Mouse (Mus musculus): ENCODE results near the gene Vmn1r152.
"Not testable (repeated sequence)": the region's sequence is repeated elsewhere in the genome, so short reads cannot be mapped to it uniquely, and the experiment has no call there.

The Vmn1r152 gene

DNA sequence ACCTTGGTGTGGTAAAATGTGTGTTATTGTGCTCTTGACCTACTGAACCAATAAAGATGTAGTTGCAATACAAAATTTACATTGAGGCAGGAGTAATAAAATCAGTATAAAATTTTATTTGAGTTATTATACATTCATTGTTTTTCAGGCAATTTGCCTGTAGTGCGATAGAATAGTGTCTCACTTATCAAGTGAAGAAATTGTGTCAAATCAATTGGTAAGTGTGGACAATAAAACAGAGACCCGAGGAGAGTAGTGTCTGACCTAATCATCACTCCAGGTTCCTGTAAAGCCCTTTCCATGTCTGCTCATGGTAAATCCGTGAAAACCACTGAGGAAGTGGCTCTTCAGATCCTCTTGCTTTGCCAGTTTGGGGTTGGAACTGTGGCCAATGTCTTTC lies at the start of gene Vmn1r152:
Gene Vmn1r152, plus strand, starts transcription at position 301 of the 400 bp plus-strand sequence.
- not testable (repeated sequence) for DNase-seq (ENCODE audit: inconsistent age in 2 of 2, low spot score in 1 of 2)

GRCm38 (mm10) chr7:22499578-22499977 lies 23.2 kb upstream of the Vmn1r152 start, which contains the start of gene Vmn1r151:
Gene Vmn1r151, minus strand, starts transcription at chr7:22499678.
- DNase-seq (ENCODE audit: inconsistent age in 2 of 2, low spot score in 1 of 2): not testable (repeated sequence)

DNA sequence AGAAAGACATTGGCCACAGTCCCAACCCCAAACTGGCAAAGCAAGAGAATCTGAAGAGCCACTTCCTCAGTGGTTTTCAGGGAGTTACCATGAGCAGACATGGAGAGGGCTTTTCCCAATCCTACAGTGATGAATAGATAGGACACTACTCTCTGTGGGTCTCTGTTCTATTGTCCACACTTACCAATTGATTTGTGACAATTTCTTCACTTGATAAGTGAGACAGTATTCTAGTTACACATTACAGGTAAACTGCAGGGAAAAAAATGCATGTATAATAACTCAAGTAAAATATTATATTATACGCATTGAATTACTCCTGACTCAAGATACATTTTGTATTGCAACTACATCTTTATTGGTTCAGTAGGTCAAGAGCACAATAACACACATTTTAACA lies 12.0 kb downstream of the Vmn1r152 start, which contains the start of gene Gm8677:
Gene Gm8677, minus strand, starts transcription at position 101 of the 400 bp plus-strand sequence.
- DNase-seq (ENCODE audit: inconsistent age in 2 of 2, low spot score in 1 of 2): not testable (repeated sequence)

DNA sequence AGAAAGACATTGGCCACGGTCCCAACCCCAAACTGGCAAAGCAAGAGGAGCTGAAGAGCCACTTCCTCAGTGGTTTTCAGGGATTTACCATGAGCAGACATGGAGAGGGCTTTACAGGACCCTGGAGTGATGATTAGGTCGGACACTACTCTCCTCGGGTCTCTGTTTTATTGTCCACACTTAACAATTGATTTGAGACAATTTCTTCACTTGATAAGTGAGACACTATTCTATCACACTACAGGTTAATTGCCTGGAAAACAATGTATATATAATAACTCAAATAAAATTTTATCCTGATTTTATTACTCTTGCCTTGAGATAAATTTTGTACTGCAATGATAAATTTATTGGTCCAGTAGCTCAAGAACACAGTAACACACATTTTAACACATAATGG lies 42.5 kb downstream of the Vmn1r152 start, which contains the start of gene Gm4201:
Gene Gm4201, minus strand, starts transcription at position 101 of the 400 bp plus-strand sequence.
- not testable (repeated sequence) for DNase-seq (ENCODE audit: inconsistent age in 2 of 2, low spot score in 1 of 2)
